Mouse (Mus musculus): ENCODE measurements at regions not wholly inside any gene's neighbourhood (a gene's known extent, or its start where the extent isn't known, plus 50 kb on each side); places are given as distances from the start of the nearest gene placed in this dataset.

- no peak for DNase-seq
These were observed 1447.4 kb downstream of the Slc22a22 start for GRCm38 (mm10) chr15:56030007-56030406.

GRCm38 (mm10) chr15:56027197-56027818, 1450.1 kb downstream of the Slc22a22 start:
- DNase-seq: no peak

- no peak for DNase-seq
These were observed 1452.7 kb downstream of the Slc22a22 start for GRCm38 (mm10) chr15:56024705-56025104.

- no peak for DNase-seq
These were observed 1453.5 kb downstream of the Slc22a22 start for GRCm38 (mm10) chr15:56023862-56024484.

- DNase-seq: no peak
These were observed 1455.1 kb downstream of the Slc22a22 start for GRCm38 (mm10) chr15:56022315-56022714.

GRCm38 (mm10) chr15:56018141-56018540, 1459.3 kb downstream of the Slc22a22 start:
- no peak for DNase-seq

GRCm38 (mm10) chr15:56017561-56017960, 1459.9 kb downstream of the Slc22a22 start:
- no peak for DNase-seq

GRCm38 (mm10) chr15:56016070-56016469, 1461.4 kb downstream of the Slc22a22 start:
- DNase-seq: no peak

- DNase-seq: no peak
These were observed 1463.3 kb downstream of the Slc22a22 start for GRCm38 (mm10) chr15:56014059-56014620.

- DNase-seq: no peak
These were observed 1468.7 kb downstream of the Slc22a22 start for GRCm38 (mm10) chr15:56008603-56009174.

GRCm38 (mm10) chr15:56007376-56007775, 1470.0 kb downstream of the Slc22a22 start:
- no peak for DNase-seq

- DNase-seq: no peak
These were observed 1472.1 kb downstream of the Slc22a22 start for GRCm38 (mm10) chr15:56005361-56005760.

- DNase-seq: no peak
These were observed 1473.5 kb downstream of the Slc22a22 start for GRCm38 (mm10) chr15:56003921-56004320.

- no peak for DNase-seq
These were observed 1477.8 kb downstream of the Slc22a22 start for GRCm38 (mm10) chr15:55999605-56000004.

- DNase-seq: no peak
These were observed 1479.4 kb downstream of the Slc22a22 start for GRCm38 (mm10) chr15:55997977-55998376.

- DNase-seq: no peak
These were observed 1482.7 kb downstream of the Slc22a22 start for GRCm38 (mm10) chr15:55994680-55995079.

- no peak for DNase-seq
These were observed 1501.6 kb downstream of the Slc22a22 start for GRCm38 (mm10) chr15:55975843-55976242.

GRCm38 (mm10) chr15:55966780-55967179, 1510.6 kb downstream of the Slc22a22 start:
- DNase-seq: no peak

- DNase-seq: no peak
These were observed 1512.1 kb downstream of the Slc22a22 start for GRCm38 (mm10) chr15:55965296-55965695.

GRCm38 (mm10) chr15:55962093-55962492, 1515.3 kb downstream of the Slc22a22 start:
- no peak for DNase-seq

All from B cell, adult 2 months (primary cell).